In the genomic region with DNA sequence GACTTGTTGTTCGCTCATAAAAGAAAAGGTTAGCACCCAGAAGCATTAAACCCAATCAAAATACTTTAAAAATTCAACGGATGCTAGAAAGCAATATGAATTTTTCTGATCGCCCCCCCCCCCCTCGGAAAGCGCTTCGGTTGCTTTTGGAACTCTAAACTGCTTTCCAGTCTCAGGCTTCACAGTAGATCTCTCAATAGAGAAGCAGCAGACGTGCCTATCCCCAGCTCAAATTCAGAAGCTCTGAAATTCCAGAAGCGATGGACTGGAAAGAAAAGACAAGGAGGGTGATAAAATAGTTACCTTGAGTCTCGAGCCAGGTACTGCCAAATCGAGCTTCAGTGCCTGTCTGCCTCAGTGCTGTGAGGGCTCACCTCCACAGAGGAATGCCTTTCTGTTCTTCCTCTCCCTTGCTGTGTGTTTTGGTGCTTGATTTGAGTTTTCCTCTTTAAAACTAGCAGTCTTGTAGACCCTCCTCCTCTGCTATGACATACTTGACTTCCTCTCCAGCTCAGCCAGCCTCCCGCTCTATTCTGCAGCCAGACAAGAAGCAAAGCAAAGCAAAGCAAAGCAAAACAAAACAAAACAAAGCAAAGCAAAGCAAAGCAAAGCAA, we compare ENCODE assay signal across 9 mouse cellular contexts. TPM values are rescaled to one million over a fixed set of nuclear protein-coding genes. Genes with fewer than 3 reads are reported as not detected.
DNase-seq lines count a peak whose midpoint lies in the region; ATAC-seq and TF ChIP-seq lines count a peak whose summit lies in the region.
"Had no signal": no experiment of that assay in that cellular context is flagged by ENCODE, and none has a peak within 500 bp of the region (broad histone marks: within the 10 kb centered on the region; RNA-seq: fewer than 3 reads in every experiment).

Gene Kctd12b (minus strand): TSS at position 610 of the 614 bp plus-strand sequence.

- no peak for TF ChIP-seq CTCF in embryonic fibroblast, embryonic 13.5 days (IDR thresholded peaks at IDR 0.05; ENCODE audit: borderline replicate concordance, insufficient read depth, low read length)

- peak within 1 kb of the TSS; percentile 43 for H3K4me3 ChIP-seq in embryonic fibroblast, embryonic 13.5 days (ENCODE audit: insufficient read depth, low read length)

- 0 out of 2 replicates have a peak, but pooled peaks cover 2% of the 10 kb centered on the region for H3K4me1 ChIP-seq in embryonic fibroblast, embryonic 13.5 days (ENCODE audit: control insufficient read depth, insufficient read depth, low read length)

- peak; percentile 46; the same call in 1 of the 2 replicates for TF ChIP-seq POLR2A in embryonic fibroblast, embryonic 13.5 days (IDR thresholded peaks at IDR 0.05; ENCODE audit: low read depth, low read length)

- H3K27ac ChIP-seq in embryonic fibroblast, embryonic 13.5 days (ENCODE audit: insufficient read depth, low read length) = no peak within 1 kb of the TSS

- peak; percentile 2 for DNase-seq in ovary, adult 18-20 months (ENCODE audit: low spot score)
- DNase-seq in ovary, postnatal 10 days (ENCODE audit: low spot score) = no peak
- DNase-seq in heart, postnatal 14 days = peak; percentile 16 to 32
- DNase-seq in kidney, postnatal 36 days = peak; percentile 35
- DNase-seq in mesoderm, embryonic 11.5 days (ENCODE audit: low read depth, low spot score) = peak; percentile 4
- DNase-seq in testis, postnatal 14 days (ENCODE audit: low spot score) = peak; percentile 3

- intact Hi-C loops in heart, postnatal 14 days (cut with DNase I) = no loop called here

- no peak for ATAC-seq in monocyte, adult 5-6 weeks (replicated peaks; ENCODE audit: insufficient number of reproducible peaks, low FRiP score, low TSS enrichment, poor library complexity, severe bottlenecking)

RNA-seq across cellular contexts. Expression of gene Kctd12b, which starts in this region (rescaled TPM):
- polyA plus RNA-seq in embryonic fibroblast, embryonic 13.5 days (2011; ENCODE audit: insufficient read length, low read depth, missing spikeins) = 2.1 and 3.2 TPM in 2 replicates
- total RNA-seq in heart, postnatal 14 days (2021) = 10 to 100 TPM; 16.0 to 17.2 TPM
- 8.3 to 10.5 TPM (median 9.2 TPM) in 3 replicates for total RNA-seq in monocyte, adult 5-6 weeks (2017)
- polyA plus RNA-seq: G1E had no signal
